Mouse (Mus musculus) midbrain, embryonic 13.5 days (tissue): ENCODE data around the gene Ifna7. TPM values are rescaled to one million over a fixed set of nuclear protein-coding genes. Genes with fewer than 3 reads are reported as not detected.
A peak's percentile ranks its signal among the peaks of the same experiment; 100 is the strongest.

ENCODE experiments used
- ATAC-seq: fragments of 200-750 bp; cut with Nextera tagmentation; 2 replicates; pipeline ENCODE4 v1.8.0; 2017; ENCODE audit warnings: mild to moderate bottlenecking, moderate TSS enrichment, moderate library complexity
- H3K27ac ChIP-seq: fragments of 300-500 bp; sonication (generic); 2 replicates; pipeline ENCODE4 v1.5.1; 2015; ENCODE audit warnings: inconsistent platforms, mild to moderate bottlenecking, moderate library complexity
- H3K27me3 ChIP-seq: fragments of 300-500 bp; sonication (generic); 2 replicates; pipeline ENCODE4 v1.6.1; 2015; ENCODE audit warnings: mild to moderate bottlenecking, inconsistent platforms
- H3K36me3 ChIP-seq: fragments of 300-500 bp; sonication (generic); 2 replicates; pipeline ENCODE4 v1.6.1; 2015; ENCODE audit warnings: mild to moderate bottlenecking, inconsistent platforms
- H3K4me1 ChIP-seq: fragments of 300-500 bp; sonication (generic); replicated peaks from 2 replicates; pipeline ENCODE4 v1.6.1; 2015; ENCODE audit warnings: inconsistent platforms
- H3K4me2 ChIP-seq: fragments of 300-500 bp; sonication (generic); replicated peaks from 2 replicates; pipeline ENCODE4 v1.6.1; 2015; ENCODE audit warnings: moderate library complexity, mild to moderate bottlenecking, inconsistent platforms
- H3K4me3 ChIP-seq: fragments of 300-500 bp; sonication (generic); replicated peaks from 2 replicates; pipeline ENCODE4 v1.5.1; 2015; ENCODE audit warnings: mild to moderate bottlenecking, inconsistent platforms
- H3K9ac ChIP-seq: fragments of 300-500 bp; sonication (generic); replicated peaks from 2 replicates; pipeline ENCODE4 v1.6.1; 2015; ENCODE audit warnings: mild to moderate bottlenecking, inconsistent platforms
- H3K9me3 ChIP-seq: fragments of 300-500 bp; sonication (generic); 2 replicates; pipeline ENCODE4 v1.6.1; 2016; ENCODE audit warnings: mild to moderate bottlenecking, inconsistent platforms
- WGBS: fragments of 180-500 bp; shearing (Covaris S2); methylation state at CpG from one replicate; pipeline ENCODE4 v1.1.7; 2015; 5-methylcytosine and 5-hydroxymethylcytosine counted together
- polyA plus RNA-seq: library from polyadenylated mRNA; unstranded; fragments of >200 nt; fragmentation: Nextera tagmentation; extraction: Ambion mirVana; gene quantifications from 2 replicates; pipeline ENCODE4 v1.2.1, GENCODE M21; 2015

Ifna7 gene
- polyA plus RNA-seq, 1 experiment from 2014 or later, result not detected

GRCm38 (mm10) chr4:88849698-88850097, 33.7 kb downstream of the Ifna7 start, which contains the start of gene Ifna1:
Ifna1 (plus strand) TSS chr4:88850087.
- Histone ChIP-seq H3K9me3 (no peaks in the 10 kb centered on the region), H3K27me3 (no peaks in the 10 kb centered on the region), H3K4me2 (no peak within 1 kb of the TSS), H3K36me3 (no peaks in the 10 kb centered on the region), H3K4me1 (0 out of 2 replicates have a peak, but pooled peaks cover 2% of the 10 kb centered on the region), H3K27ac (no peak within 1 kb of the TSS), H3K9ac (no peak within 1 kb of the TSS), H3K4me3 (no peak within 1 kb of the TSS)
- no peak for ATAC-seq
- WGBS, result 76% methylated on average over 1 of the region's 1 CpGs

DNA sequence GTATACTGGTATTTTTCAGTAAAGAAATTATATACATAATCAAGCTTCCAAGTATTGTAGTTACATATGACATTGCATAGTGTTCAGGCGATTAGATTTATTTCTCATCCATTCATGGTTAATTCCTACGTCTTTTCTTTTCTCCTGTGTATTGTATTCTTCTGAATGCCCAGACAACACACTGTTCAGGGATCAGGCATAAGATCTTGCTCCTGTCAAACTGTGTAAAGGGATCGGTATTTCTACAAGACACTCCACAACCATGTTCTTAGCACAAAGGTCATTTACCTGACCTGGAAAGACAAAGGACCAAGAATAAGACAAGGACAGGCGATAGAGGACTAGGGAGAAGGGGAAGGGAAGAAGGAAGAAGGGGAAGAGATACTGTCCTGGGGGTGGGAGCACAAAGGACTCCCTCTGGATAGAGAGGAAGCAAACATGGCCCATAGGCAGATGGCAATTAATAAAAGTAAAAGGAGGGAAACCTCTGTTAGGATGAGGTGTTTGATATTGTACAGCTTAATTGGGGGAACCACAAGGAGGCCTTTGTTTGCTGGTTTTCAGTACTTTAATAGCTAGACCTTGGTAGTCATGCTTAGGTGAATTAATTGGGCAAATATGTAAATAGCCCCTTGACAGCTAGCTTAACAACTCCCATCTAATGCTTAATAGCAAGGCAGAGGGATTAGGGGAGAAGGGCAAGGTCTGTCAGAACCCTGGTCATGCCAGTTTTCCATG, 35.2 kb downstream of the Ifna7 start:
- Histone ChIP-seq H3K9me3 (no peaks in the 10 kb centered on the region), H3K27ac (no peak overlapping the region), H3K27me3 (no peaks in the 10 kb centered on the region), H3K36me3 (no peaks in the 10 kb centered on the region), H3K4me3 (no peak overlapping the region), H3K9ac (no peak overlapping the region), H3K4me2 (no peak overlapping the region), H3K4me1 (0 out of 2 replicates have a peak, but pooled peaks cover 2% of the 10 kb centered on the region)
- 16% methylated on average over 4 of the region's 4 CpGs for WGBS
- peak; percentile 48; the same call in 1 of the 2 replicates for ATAC-seq

DNA sequence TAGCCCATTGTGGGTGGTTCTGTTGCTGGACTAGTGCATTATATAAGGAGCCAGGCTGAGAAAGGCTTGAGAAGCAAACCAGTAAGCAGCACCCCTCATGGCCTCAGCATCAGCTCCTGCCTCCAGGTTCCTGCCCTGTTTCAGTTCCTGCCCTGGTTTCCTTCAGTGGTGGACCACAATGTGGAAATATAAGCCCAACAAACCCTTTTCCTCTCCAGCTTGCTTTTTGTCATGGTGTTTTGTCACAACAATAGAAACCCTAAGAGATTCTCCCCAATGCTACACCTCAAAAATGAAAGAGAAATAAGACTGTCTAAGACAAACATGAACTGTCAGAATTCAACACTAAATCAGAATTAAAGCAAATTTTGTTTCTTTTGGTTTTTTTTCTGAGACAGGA, 43.2 kb downstream of the Ifna7 start:
- Histone ChIP-seq H3K4me3 (no peak overlapping the region), H3K9me3 (no peaks in the 10 kb centered on the region), H3K27me3 (peaks cover 5% of the 10 kb centered on the region; the same call in 1 of the 2 replicates), H3K4me1 (peaks cover 6% of the 10 kb centered on the region), H3K27ac (no peak overlapping the region), H3K9ac (no peak overlapping the region), H3K36me3 (no peaks in the 10 kb centered on the region), H3K4me2 (no peak overlapping the region)
- ATAC-seq, result no peak

- Histone ChIP-seq H3K4me1 (peaks cover 12% of the 10 kb centered on the region), H3K4me2 (no peak overlapping the region), H3K27me3 (peaks cover 24% of the 10 kb centered on the region), H3K27ac (no peak overlapping the region), H3K9me3 (no peaks in the 10 kb centered on the region), H3K4me3 (no peak overlapping the region), H3K36me3 (no peaks in the 10 kb centered on the region), H3K9ac (no peak overlapping the region)
- no peak for ATAC-seq
- WGBS, result 3% methylated on average over 7 of the region's 7 CpGs
These were observed 47.3 kb downstream of the Ifna7 start for GRCm38 (mm10) chr4:88863309-88863708.

DNA sequence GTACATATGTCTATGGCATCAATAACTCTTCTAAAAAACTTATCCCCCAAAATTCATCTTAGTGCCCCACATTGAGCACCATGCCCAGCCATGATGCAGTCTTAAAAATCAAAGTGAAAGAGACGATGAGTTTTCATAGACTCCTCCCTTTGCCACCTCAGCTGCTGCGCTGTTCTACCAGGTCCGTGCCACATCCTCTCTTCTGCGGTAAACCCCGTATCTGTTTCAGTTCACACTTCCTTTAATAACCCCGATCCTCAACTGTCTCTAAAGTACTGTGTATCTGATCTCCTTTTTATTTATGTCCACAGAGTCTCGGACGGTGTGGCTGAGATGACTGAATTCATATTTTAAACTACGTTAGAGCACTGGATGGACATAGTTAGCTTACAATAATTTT, 48.6 kb downstream of the Ifna7 start:
- Histone ChIP-seq H3K4me2 (no peak overlapping the region), H3K4me3 (no peak overlapping the region), H3K27me3 (peaks cover 29% of the 10 kb centered on the region), H3K9ac (no peak overlapping the region), H3K27ac (no peak overlapping the region), H3K9me3 (no peaks in the 10 kb centered on the region), H3K36me3 (no peaks in the 10 kb centered on the region), H3K4me1 (peaks cover 12% of the 10 kb centered on the region)
- WGBS, result 76% methylated on average over 9 of the region's 9 CpGs
- ATAC-seq, result no peak

- Histone ChIP-seq H3K4me2 (no peak overlapping the region), H3K36me3 (no peaks in the 10 kb centered on the region), H3K27me3 (peaks cover 29% of the 10 kb centered on the region), H3K9ac (no peak overlapping the region), H3K4me1 (peaks cover 12% of the 10 kb centered on the region), H3K4me3 (no peak overlapping the region), H3K27ac (no peak overlapping the region), H3K9me3 (no peaks in the 10 kb centered on the region)
- WGBS, result 58% methylated on average over 6 of the region's 6 CpGs
- ATAC-seq, result no peak
These were observed 49.1 kb downstream of the Ifna7 start for GRCm38 (mm10) chr4:88865011-88865569.

Other genes starting within 250 kb of the Ifna7 start
- not detected in 2 replicates for gene Ifna14, start 244.4 kb upstream of the Ifna7 start, polyA plus RNA-seq
- not detected in 2 replicates for gene Ifna9, start 223.8 kb upstream of the Ifna7 start, polyA plus RNA-seq
- gene Ifna12, start 212.9 kb upstream of the Ifna7 start, polyA plus RNA-seq, result not detected in 2 replicates
- not detected in 2 replicates for gene C87499, start 181.8 kb upstream of the Ifna7 start, polyA plus RNA-seq
- not detected in 2 replicates for gene Ifna13, start 171.8 kb upstream of the Ifna7 start, polyA plus RNA-seq
- gene Ifna16, start 139.3 kb upstream of the Ifna7 start, polyA plus RNA-seq, result not detected in 2 replicates
- not detected in 2 replicates for gene Ifna2, start 132.3 kb upstream of the Ifna7 start, polyA plus RNA-seq
- not detected in 2 replicates for gene Ifnab, start 124.9 kb upstream of the Ifna7 start, polyA plus RNA-seq
- gene Gm26566, start 94.4 kb upstream of the Ifna7 start, polyA plus RNA-seq, result 1.6 and 1.7 TPM in 2 replicates
- gene Klhl9, start 93.8 kb upstream of the Ifna7 start, polyA plus RNA-seq, result 132 and 146 TPM in 2 replicates
- not detected in 2 replicates for gene Gm13271, start 61.4 kb upstream of the Ifna7 start, polyA plus RNA-seq
- not detected in 2 replicates for gene Gm13283, start 56.1 kb upstream of the Ifna7 start, polyA plus RNA-seq
- gene Gm13290, start 42.4 kb upstream of the Ifna7 start, polyA plus RNA-seq, result not detected in 2 replicates
- not detected in 2 replicates for gene Gm13289, start 39.3 kb upstream of the Ifna7 start, polyA plus RNA-seq
- not detected in 2 replicates for gene Gm13272, start 36.4 kb upstream of the Ifna7 start, polyA plus RNA-seq
- gene Ifnz, start 34.1 kb upstream of the Ifna7 start, polyA plus RNA-seq, result 0.22 TPM in 1 of 2 replicates, not detected in the other
- not detected in 2 replicates for gene Gm13276, start 30.5 kb upstream of the Ifna7 start, polyA plus RNA-seq
- gene Gm13277, start 27.6 kb upstream of the Ifna7 start, polyA plus RNA-seq, result not detected in 2 replicates
- gene Gm13278, start 24.7 kb upstream of the Ifna7 start, polyA plus RNA-seq, result not detected in 2 replicates
- not detected in 2 replicates for gene Gm13275, start 21.7 kb upstream of the Ifna7 start, polyA plus RNA-seq
- gene Gm13279, start 18.8 kb upstream of the Ifna7 start, polyA plus RNA-seq, result not detected in 2 replicates
- 0.19 and 0.28 TPM in 2 replicates for gene Gm13285, start 16.6 kb upstream of the Ifna7 start, polyA plus RNA-seq
- gene Gm13287, start 13.0 kb upstream of the Ifna7 start, polyA plus RNA-seq, result not detected in 2 replicates
- gene Gm13288, start 10.7 kb upstream of the Ifna7 start, polyA plus RNA-seq, result not detected in 2 replicates
- gene Ifna11, start 3.7 kb downstream of the Ifna7 start, polyA plus RNA-seq, result not detected in 2 replicates
- not detected in 2 replicates for gene Ifna6, start 11.2 kb downstream of the Ifna7 start, polyA plus RNA-seq
- gene Ifna5, start 19.3 kb downstream of the Ifna7 start, polyA plus RNA-seq, result not detected in 2 replicates
- not detected in 2 replicates for gene Ifna4, start 25.6 kb downstream of the Ifna7 start, polyA plus RNA-seq
- not detected in 2 replicates for gene Ifna1, start 33.9 kb downstream of the Ifna7 start, polyA plus RNA-seq
- not detected in 2 replicates for gene Ifne, start 64.0 kb downstream of the Ifna7 start, polyA plus RNA-seq